Mouse (Mus musculus) liver, embryonic 18 days (tissue): ENCODE measurements around the gene Nkapl. TPM values are rescaled to one million over a fixed set of nuclear protein-coding genes. Genes with fewer than 3 reads are reported as not detected.

ENCODE experiments used
- polyA plus RNA-seq: library from polyadenylated mRNA; depleted of rRNA; stranded (reverse); fragments of >200 nt; gene quantifications from 2 replicates; pipeline ENCODE4 v1.2.3, GENCODE M21; 2012; rRNA removed

Gene Nkapl
- polyA plus RNA-seq, result 0.24 and 0.43 TPM in 2 replicates

DNA sequence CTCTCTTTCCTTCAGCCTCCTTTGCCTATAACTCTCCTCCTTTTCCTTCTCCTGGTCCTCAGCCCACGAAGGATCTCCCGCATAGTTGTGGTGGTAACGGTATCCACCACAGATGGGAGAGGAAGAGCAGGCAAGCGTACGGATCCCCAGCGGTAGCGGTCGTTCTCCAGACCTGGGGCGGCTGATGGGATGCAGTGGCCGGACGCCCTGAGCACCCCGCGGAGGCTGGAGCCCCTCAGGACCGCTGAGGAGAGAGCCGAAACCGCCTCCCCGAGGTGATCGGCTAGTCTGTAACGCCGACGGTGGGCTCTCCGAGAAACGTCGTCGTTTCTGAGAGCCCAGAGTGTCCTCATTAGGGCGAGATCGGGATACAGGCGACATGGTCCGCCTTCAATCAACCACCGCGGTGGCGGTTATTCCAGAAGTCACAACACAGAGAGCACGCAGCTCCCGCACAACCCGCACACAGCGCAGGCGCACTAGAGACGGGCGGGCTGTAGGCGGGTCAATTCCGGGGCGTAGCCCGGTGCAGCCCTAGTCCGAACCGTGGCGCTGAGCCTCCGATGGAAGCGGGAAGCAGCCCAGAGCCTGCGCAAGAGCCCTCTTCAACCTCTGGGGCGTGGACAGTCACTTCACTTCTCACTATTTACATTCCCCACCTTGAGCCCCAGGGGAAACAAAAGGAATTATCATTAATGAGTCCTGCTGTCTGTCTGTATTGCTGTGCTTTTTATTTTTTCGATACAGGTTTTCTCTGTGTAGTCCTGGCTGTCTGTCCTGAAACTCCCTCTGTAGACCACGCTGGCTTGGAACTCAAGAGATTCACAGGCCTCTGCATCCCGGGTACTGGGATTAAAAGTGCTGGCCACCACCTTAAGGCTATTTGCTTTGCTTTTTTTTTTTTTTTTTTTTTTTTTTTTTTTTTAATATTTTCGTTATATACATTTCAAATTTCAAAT, at the start of gene Nkapl:
TSS of gene Nkapl (minus strand) at position 449 of the 959 bp plus-strand sequence.

DNA sequence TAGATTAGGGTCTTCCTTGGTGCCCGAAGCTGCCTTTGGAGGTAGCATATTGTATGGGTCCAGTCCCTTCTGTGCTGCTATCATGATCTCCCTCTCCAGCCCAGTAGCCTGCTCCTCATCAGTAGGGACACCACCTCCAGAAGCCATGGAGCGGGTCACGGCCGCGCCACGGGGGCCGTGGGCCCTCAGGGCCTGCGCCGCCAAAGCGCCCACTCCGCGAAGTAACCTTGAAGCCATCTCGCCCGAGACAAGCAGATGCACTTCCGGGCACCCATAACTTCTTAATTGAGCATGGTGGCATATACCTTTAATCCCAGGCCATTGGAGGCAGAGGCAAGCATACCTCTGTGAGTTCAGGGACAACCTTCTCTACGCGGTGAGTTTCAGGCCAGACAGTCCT, 32.9 kb upstream of the Nkapl start, which contains the start of gene Gm11273:
TSS of gene Gm11273 (minus strand) at position 237 of the 400 bp plus-strand sequence.

DNA sequence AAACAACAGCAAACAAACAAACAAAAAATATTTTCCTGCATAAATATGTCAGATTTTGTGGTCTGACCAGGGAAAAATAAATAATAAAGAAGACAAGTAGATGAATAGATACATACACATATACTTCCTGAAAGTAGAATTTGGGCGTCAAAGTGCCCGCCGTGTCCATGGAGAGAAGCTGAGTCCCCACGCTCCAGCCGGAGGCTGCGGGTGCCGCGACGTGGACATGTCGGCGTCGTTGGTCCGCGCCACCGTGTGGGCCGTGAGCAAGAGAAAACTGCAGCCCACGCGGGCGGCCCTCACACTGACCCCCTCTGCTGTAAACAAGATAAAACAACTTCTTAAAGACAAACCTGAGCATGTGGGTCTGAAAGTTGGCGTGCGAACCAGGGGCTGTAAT, 26.8 kb upstream of the Nkapl start, which contains the start of gene AK157302:
TSS of gene AK157302 (plus strand) at position 144 of the 400 bp plus-strand sequence.

DNA sequence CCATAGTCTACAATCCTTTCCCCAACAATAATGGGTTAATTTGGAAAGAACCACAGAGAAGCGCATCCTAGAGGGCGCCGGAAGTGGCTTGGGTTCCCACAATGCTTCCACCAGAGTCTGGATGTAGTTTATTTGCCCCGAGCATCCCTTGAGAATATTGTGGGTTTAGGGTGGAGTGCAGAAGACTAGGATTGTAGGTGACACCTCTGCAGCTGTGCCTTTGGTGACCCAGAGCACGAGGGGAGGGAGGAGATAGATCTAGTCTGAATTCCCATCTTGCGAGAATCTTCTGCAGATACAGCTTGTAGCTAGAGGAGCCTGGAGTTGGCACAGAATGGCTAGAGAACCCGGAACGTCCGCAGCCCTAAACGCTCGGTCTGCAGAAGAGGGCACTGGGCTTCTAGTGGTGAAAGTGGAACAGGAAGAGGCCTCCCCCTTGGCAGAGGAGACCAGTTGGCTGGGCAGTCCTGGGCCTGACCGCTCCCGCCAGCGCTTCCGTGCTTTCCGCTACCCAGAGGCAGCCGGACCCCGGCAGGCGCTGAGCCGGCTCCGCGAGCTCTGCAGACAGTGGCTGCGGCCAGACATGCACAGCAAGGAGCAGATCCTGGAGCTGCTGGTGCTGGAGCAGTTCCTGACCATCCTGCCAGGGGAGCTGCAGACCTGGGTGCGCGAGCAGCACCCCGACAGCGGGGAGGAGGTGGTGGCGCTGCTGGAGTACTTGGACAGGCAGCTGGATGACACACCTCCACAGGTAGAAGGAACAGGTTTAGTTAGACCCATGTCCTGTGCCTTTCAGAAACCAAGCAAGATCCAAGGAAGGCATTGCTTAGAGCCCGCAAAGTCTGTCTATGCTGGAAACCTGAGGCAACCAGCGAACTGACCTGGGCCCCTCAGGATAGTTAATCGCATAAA, 10.7 kb upstream of the Nkapl start, which contains the start of the genes Zkscan4 and Gm10065:
TSS of gene Zkscan4 (plus strand) at position 149 of the 912 bp plus-strand sequence.
TSS of gene Gm10065 (minus strand) at position 683 of the 912 bp plus-strand sequence.

DNA sequence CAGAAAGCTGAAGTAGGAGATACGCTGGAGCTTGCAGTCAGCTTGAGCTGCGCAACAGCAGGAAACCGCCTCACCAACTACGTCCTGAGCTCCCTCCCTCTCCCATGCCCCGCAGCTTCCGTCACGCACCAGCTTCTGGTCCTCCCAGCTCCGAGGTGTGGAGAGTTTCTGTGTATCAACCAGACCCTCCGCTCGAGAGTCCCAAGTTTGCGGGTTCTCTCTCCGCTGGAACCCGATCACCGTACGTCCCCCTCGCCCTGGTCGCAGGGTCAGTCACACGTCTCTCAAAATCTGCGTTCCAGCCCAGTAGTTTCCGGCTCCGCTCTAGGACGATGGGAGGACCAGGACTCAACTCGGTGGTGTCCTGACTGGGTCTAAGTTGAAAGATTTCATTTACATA, 14.9 kb downstream of the Nkapl start, which contains the start of gene Zscan26:
TSS of gene Zscan26 (minus strand) at position 282 of the 400 bp plus-strand sequence.

DNA sequence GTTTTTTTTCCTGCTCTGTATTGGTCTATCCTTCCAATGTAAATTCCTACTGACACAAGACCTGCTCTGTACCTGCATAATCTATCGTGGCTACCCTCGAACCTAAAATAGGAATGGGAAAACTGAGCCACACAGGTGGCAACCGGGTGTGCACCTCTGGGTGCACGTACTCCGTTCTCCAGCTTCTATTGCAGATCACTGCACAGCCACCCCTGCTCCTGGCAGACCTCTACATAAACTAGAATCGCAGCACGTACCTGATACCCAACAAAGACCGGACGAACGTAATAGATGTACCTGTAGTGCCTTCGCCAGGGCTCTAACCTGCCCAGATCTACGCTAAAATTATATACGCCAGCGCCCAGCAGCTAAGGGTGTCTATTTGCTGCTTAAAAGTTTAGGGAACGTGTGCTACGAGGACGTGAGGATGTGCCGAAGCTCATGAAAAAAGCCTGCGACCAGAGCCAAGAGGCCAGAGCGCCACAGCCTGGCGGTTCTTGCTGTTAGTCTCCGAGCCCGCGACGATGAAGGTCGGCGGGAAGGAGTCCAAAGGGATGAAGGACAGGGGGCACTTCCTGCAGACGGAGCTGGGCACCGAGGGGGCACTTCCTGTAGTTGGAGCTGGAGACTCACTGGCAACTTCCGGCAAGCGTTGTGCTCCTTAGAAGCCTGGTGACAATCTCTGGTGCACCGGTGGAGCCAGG, 27.7 kb downstream of the Nkapl start, which contains the start of gene Pgbd1:
TSS of gene Pgbd1 (minus strand) at position 556 of the 704 bp plus-strand sequence.

Other genes starting within 250 kb of the Nkapl start
- not detected in 2 replicates for gene Gpx5, start 175.8 kb downstream of the Nkapl start, polyA plus RNA-seq
- gene Gpx6, start 156.4 kb downstream of the Nkapl start, polyA plus RNA-seq, result not detected in 2 replicates
- not detected in 2 replicates for gene Olfr1367, start 121.6 kb downstream of the Nkapl start, polyA plus RNA-seq
- 2.2 and 2.4 TPM in 2 replicates for gene Zscan12, start 105.7 kb downstream of the Nkapl start, polyA plus RNA-seq
- gene Zkscan3, start 65.8 kb downstream of the Nkapl start, polyA plus RNA-seq, result 29.4 and 29.5 TPM in 2 replicates
- gene Pgbd1, start 27.5 kb downstream of the Nkapl start, polyA plus RNA-seq, result 0.76 and 0.79 TPM in 2 replicates
- gene Zscan26, start 14.8 kb downstream of the Nkapl start, polyA plus RNA-seq, result 22.7 and 24.7 TPM in 2 replicates
- 0.22 and 0.26 TPM in 2 replicates for gene Zkscan4, start 10.4 kb upstream of the Nkapl start, polyA plus RNA-seq
- not detected in 2 replicates for gene Gm10065, start 10.9 kb upstream of the Nkapl start, polyA plus RNA-seq
- gene AK157302, start 26.7 kb upstream of the Nkapl start, polyA plus RNA-seq, result 0.34 and 0.50 TPM in 2 replicates
- 5.1 and 11.2 TPM in 2 replicates for gene Gm11273, start 32.9 kb upstream of the Nkapl start, polyA plus RNA-seq
- 2.0 and 2.3 TPM in 2 replicates for gene Zkscan8, start 62.6 kb upstream of the Nkapl start, polyA plus RNA-seq
- not detected in 2 replicates for gene Olfr1366, start 74.3 kb upstream of the Nkapl start, polyA plus RNA-seq
- not detected in 2 replicates for gene Olfr1535, start 91.4 kb upstream of the Nkapl start, polyA plus RNA-seq
- gene Olfr1364, start 113.2 kb upstream of the Nkapl start, polyA plus RNA-seq, result not detected in 2 replicates
- not detected in 2 replicates for gene Olfr1362, start 145.5 kb upstream of the Nkapl start, polyA plus RNA-seq
- not detected in 2 replicates for gene Olfr11, start 174.0 kb upstream of the Nkapl start, polyA plus RNA-seq
- not detected in 2 replicates for gene Olfr1361, start 194.9 kb upstream of the Nkapl start, polyA plus RNA-seq
- not detected in 2 replicates for gene Olfr1360, start 208.9 kb upstream of the Nkapl start, polyA plus RNA-seq
- not detected in 2 replicates for gene Olfr1359, start 229.6 kb upstream of the Nkapl start, polyA plus RNA-seq
- 5.9 and 7.6 TPM in 2 replicates for gene Hist1h2bl, start 247.6 kb upstream of the Nkapl start, polyA plus RNA-seq
- 1.9 and 2.8 TPM in 2 replicates for gene Hist1h2ai, start 247.9 kb upstream of the Nkapl start, polyA plus RNA-seq
- 11.5 and 11.6 TPM in 2 replicates for gene Hist1h3h, start 249.2 kb upstream of the Nkapl start, polyA plus RNA-seq